Comparison of ENCODE assay signal across 20 mouse cellular contexts in the genomic region with DNA sequence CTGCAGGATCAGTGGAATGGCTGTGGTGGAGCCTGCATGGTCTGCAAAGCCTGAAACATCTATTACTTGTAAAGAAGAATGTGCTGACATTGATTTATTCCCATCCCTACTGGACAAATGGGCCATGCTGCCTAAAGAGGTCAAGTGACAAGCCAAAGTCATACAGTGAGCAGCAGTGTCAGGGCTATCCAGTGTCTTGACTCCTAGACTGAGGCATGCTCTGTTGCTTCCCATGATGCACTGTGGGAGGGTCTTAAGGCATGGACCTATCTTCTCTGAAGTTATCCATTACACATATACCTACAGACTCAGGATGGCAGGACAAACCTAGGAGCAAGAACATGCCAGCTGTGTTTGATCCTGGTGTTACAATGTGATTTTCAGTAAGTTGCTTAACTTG.
"Had no signal": no experiment of that assay in that cellular context is flagged by ENCODE, and none has a peak within 500 bp of the region (broad histone marks: within the 10 kb centered on the region; RNA-seq: fewer than 3 reads in every experiment).

No protein-coding gene starts in this region.

- H3K4me2 ChIP-seq: lung, embryonic 14.5 days; midbrain, embryonic 12.5 days; neural tube, embryonic 13.5 days; neural tube, embryonic 15.5 days; stomach, embryonic 15.5 days had no signal

- DNase-seq: lung, adult 18-20 months; lung, embryonic 14.5 days; lung, postnatal 10 days; lung, postnatal 4 days; midbrain, embryonic 14.5 days; retina, postnatal 1 day; right cerebral cortex, adult 18-20 months; right cerebral cortex, postnatal 25 days; right cerebral cortex, postnatal 4 days; thymus, adult 18-20 months; thymus, postnatal 14 days; thymus, postnatal 36 days had no signal

- H3K9me3 ChIP-seq: midbrain, embryonic 10.5 days; midbrain, embryonic 12.5 days; neural tube, embryonic 13.5 days; neural tube, embryonic 15.5 days; stomach, embryonic 15.5 days had no signal

- H3K9ac ChIP-seq: liver, embryonic 14.5 days; lung, embryonic 14.5 days; midbrain, embryonic 12.5 days; neural tube, embryonic 13.5 days; neural tube, embryonic 15.5 days; stomach, embryonic 15.5 days had no signal

- H3K27ac ChIP-seq: liver, embryonic 14.5 days; midbrain, embryonic 10.5 days; midbrain, embryonic 12.5 days; neural tube, embryonic 13.5 days; neural tube, embryonic 15.5 days; stomach, embryonic 15.5 days had no signal

- ATAC-seq: midbrain, embryonic 16.5 days had no signal

- H3K36me3 ChIP-seq: midbrain, embryonic 10.5 days; midbrain, embryonic 12.5 days; neural tube, embryonic 13.5 days; stomach, embryonic 15.5 days had no signal

- H3K4me1 ChIP-seq: midbrain, embryonic 10.5 days; neural tube, embryonic 15.5 days; stomach, embryonic 15.5 days had no signal

- H3K27me3 ChIP-seq: midbrain, embryonic 12.5 days; neural tube, embryonic 13.5 days; neural tube, embryonic 15.5 days; stomach, embryonic 15.5 days had no signal

- H3K4me3 ChIP-seq: midbrain, embryonic 10.5 days; midbrain, embryonic 12.5 days; myocyte; neural tube, embryonic 13.5 days; neural tube, embryonic 15.5 days; stomach, embryonic 15.5 days had no signal
